Mouse (Mus musculus) stomach, postnatal 0 days (tissue): ENCODE measurements around the gene Rpl26. TPM values are rescaled to one million over a fixed set of nuclear protein-coding genes. Genes with fewer than 3 reads are reported as not detected.

ENCODE experiments used
- ATAC-seq: fragments of 200-750 bp; cut with Nextera tagmentation; 2 replicates; pipeline ENCODE4 v1.8.0; 2017; ENCODE audit not compliant: low FRiP score, low TSS enrichment
- DNase-seq: peaks from one replicate; pipeline ENCODE4 v3.0.0-alpha.2; 2016; ENCODE audit warnings: low spot score
- H3K27ac ChIP-seq: fragments of 300-500 bp; sonication (generic); replicated peaks from 2 replicates; pipeline ENCODE4 v1.5.1; 2014; ENCODE audit warnings: mild to moderate bottlenecking, control low read depth
- H3K27me3 ChIP-seq: fragments of 300-500 bp; sonication (generic); 2 replicates; pipeline ENCODE4 v1.6.1; 2014; ENCODE audit warnings: low read length; ENCODE audit not compliant: control insufficient read depth, insufficient read depth
- H3K36me3 ChIP-seq: fragments of 300-500 bp; sonication (generic); 2 replicates; pipeline ENCODE4 v1.6.1; 2014; ENCODE audit warnings: low read length, mixed read lengths; ENCODE audit not compliant: control insufficient read depth, insufficient read depth
- H3K4me1 ChIP-seq: fragments of 300-500 bp; sonication (generic); replicated peaks from 2 replicates; pipeline ENCODE4 v1.6.1; 2014; ENCODE audit warnings: antibody characterized with exemption; ENCODE audit not compliant: control insufficient read depth, insufficient read depth
- H3K4me2 ChIP-seq: fragments of 300-500 bp; sonication (generic); replicated peaks from 2 replicates; pipeline ENCODE4 v1.6.1; 2014; ENCODE audit warnings: low read depth, mild to moderate bottlenecking, control low read depth, moderate library complexity
- H3K4me3 ChIP-seq: fragments of 300-500 bp; sonication (generic); 2 replicates; pipeline ENCODE4 v1.5.1; 2014; ENCODE audit warnings: low read depth, low read length, control low read depth
- H3K9ac ChIP-seq: fragments of 300-500 bp; sonication (generic); 2 replicates; pipeline ENCODE4 v1.6.1; 2014; ENCODE audit warnings: mild to moderate bottlenecking, low read length, control low read depth, mixed read lengths
- H3K9me3 ChIP-seq: fragments of 300-500 bp; sonication (generic); 2 replicates; pipeline ENCODE4 v1.6.1; 2016; ENCODE audit warnings: low read length; ENCODE audit not compliant: control insufficient read depth
- CTCF ChIP-seq: IDR thresholded peaks from 2 replicates; pipeline ENCODE4 v1.5.1; 2016; ENCODE audit warnings: antibody characterized with exemption, low read depth, mild to moderate bottlenecking, moderate library complexity
- EP300 ChIP-seq: optimal IDR thresholded peaks from 2 replicates; pipeline ENCODE3; 2016; ENCODE audit warnings: antibody characterized with exemption
- WGBS: fragments of 180-500 bp; shearing (Covaris S2); extraction: QIAGEN DNeasy Blood & Tissue Kit; methylation state at CpG from one replicate; pipeline ENCODE4 v1.1.7; 2014; 5-methylcytosine and 5-hydroxymethylcytosine counted together
- polyA plus RNA-seq: library from polyadenylated mRNA; unstranded; fragments of >200 nt; fragmentation: Nextera tagmentation; extraction: Ambion mirVana; gene quantifications from 2 replicates; pipeline ENCODE4 v1.2.1, GENCODE M21; 2015

The Rpl26 gene
- polyA plus RNA-seq, 1 experiment from 2014 or later: 899 TPM

DNA sequence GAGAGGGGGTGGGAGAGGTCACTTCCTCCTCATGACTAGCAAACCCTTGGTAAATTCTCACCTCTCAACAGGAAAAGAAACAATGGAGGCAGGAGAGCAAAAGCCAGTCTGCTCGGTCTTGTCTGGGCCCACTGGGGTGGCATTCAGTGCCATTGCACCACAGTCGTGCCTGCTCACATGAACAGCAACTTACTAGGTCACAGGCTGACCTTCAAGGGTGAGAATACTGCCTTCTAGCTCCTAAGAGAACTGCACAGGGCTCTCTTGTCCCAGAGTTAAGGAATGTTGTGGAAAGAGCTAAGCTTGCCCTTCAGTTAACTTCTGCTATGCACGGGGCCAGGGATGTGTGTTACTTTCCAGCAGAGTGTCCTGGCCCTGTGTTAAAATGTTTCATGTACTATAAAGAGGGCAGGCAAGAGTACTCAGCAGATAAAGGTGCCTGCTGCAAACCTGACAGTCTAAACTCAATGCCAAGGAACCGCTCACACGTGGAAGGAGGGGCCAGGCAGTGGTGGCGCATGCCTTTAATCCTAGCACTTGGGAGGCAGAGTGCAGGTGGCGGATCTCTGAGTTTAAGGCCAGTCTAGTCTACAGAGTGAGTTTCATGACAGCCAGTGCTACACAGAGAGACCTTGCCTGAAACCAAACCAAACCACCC is 7.6 kb downstream of the Rpl26 start:
- WGBS: 36% methylated on average over 7 of the region's 7 CpGs
- H3K4me3 ChIP-seq: no peak overlapping the region
- ATAC-seq (no peak), DNase-seq (peak; percentile 36)
- H3K9ac ChIP-seq: no peak overlapping the region
- no peak for TF ChIP-seq CTCF
- TF ChIP-seq EP300: no peak
- H3K27ac ChIP-seq: no peak overlapping the region
- peaks cover 2% of the 10 kb centered on the region; the same call in 1 of the 2 replicates for H3K36me3 ChIP-seq
- no peak overlapping the region for H3K4me2 ChIP-seq
- no peaks in the 10 kb centered on the region for H3K27me3 ChIP-seq
- H3K4me1 ChIP-seq: no peaks in the 10 kb centered on the region
- H3K9me3 ChIP-seq: no peaks in the 10 kb centered on the region

DNA sequence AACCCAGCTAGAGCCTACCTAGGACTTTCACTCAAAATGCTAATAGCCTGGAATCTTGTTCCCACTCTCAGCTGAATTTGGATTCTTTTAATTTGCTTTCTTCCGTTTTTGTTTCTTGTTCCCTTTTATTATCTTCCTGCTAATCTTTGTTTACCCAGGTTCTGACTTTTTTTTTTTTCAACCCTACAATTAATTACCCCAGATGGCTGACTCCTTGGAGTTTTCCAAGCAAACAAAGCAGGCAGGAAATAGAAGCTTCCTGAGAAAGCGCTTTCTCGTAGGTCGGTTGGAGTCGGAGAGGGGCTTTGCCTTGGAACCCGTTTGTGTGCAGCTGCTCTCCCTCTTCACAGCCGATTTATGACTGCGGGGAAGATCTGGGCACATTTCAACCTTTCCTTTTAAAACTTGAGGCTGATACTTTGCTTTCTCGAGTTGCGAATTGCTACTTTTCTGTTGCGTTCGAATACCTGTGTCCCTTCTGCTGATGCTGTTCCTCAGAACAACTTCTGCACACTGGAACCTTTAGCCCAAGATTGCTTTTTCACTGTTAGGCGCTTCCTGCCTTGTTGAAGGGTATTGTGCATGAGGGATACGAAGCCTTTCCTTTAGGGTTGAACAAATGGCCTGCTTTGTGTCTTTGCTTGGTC is 10.3 kb downstream of the Rpl26 start:
- Histone ChIP-seq H3K36me3 (0 out of 2 replicates have a peak, but pooled peaks cover 2% of the 10 kb centered on the region), H3K27me3 (no peaks in the 10 kb centered on the region), H3K4me2 (no peak overlapping the region), H3K9ac (no peak overlapping the region), H3K4me1 (no peaks in the 10 kb centered on the region), H3K27ac (0 out of 2 replicates have a peak overlapping the region, but pooled peaks have one; percentile 35), H3K4me3 (no peak overlapping the region), H3K9me3 (no peaks in the 10 kb centered on the region)
- WGBS: 26% methylated on average over 14 of the region's 14 CpGs
- DNase-seq (no peak), ATAC-seq (no peak)
- TF ChIP-seq EP300: no peak
- no peak for TF ChIP-seq CTCF

DNA sequence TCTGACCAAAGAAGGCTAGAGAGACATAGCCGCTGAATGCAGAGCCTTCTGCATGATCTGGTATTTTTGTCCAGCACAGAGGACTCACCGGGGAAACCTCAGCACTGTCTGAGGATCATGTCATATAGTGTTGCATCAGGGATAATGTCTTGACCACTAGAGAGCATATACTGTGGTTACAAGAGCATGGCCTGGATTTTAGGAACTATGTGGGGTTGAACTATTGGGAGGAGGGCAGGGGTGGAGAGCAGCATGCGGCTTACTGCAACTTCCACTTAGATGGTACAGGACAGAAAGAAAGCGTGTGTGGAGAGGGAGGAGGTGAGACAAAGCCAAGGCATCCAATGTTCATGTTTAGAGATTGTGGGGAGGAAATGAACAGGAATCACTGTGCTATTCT is 13.2 kb downstream of the Rpl26 start:
- Histone ChIP-seq H3K4me3 (no peak overlapping the region), H3K4me1 (no peaks in the 10 kb centered on the region), H3K27ac (no peak overlapping the region), H3K4me2 (no peak overlapping the region), H3K27me3 (no peaks in the 10 kb centered on the region), H3K36me3 (no peaks in the 10 kb centered on the region), H3K9ac (no peak overlapping the region), H3K9me3 (no peaks in the 10 kb centered on the region)
- WGBS: 89% methylated on average over 4 of the region's 4 CpGs
- no peak for TF ChIP-seq EP300
- no peak for TF ChIP-seq CTCF
- ATAC-seq (no peak), DNase-seq (no peak)

GRCm38 (mm10) chr11:68923191-68923590 is 21.8 kb downstream of the Rpl26 start:
- 69% methylated on average over 3 of the region's 3 CpGs for WGBS

DNA sequence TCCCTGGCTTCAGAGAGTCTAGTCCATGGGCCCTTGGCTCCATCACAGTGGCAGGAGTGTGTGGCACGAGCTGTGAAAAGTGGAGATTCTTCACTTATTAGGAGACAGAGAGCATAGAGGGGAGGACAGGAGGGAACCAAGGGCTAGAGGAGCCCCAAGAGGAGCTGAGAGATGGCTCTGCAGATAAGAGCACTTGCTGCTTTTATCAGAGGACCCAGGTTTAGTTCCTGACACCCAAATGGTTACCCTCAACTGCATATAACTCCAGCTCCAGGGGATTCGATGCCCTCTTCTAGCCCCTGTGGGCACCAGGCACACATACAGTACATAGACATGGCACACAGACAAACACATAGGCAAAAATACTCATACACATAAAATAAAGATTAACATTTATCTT is 23.4 kb downstream of the Rpl26 start:
- Histone ChIP-seq H3K4me3 (no peak overlapping the region), H3K4me1 (no peaks in the 10 kb centered on the region), H3K36me3 (no peaks in the 10 kb centered on the region), H3K9me3 (no peaks in the 10 kb centered on the region), H3K9ac (no peak overlapping the region), H3K4me2 (no peak overlapping the region), H3K27ac (no peak overlapping the region), H3K27me3 (no peaks in the 10 kb centered on the region)
- ATAC-seq (no peak), DNase-seq (no peak)
- no peak for TF ChIP-seq EP300
- no peak for TF ChIP-seq CTCF
- 85% methylated on average over 2 of the region's 2 CpGs for WGBS

More at GRCm38 (mm10) chr11:68923191-68923590, 21.8 kb downstream of the Rpl26 start:
- H3K4me3 ChIP-seq: no peak overlapping the region
- no peak overlapping the region for H3K4me2 ChIP-seq
- H3K9ac ChIP-seq: no peak overlapping the region
- no peak for TF ChIP-seq EP300
- no peak for TF ChIP-seq CTCF
- H3K27ac ChIP-seq: no peak overlapping the region
- H3K36me3 ChIP-seq: no peaks in the 10 kb centered on the region
- DNase-seq: no peak
- H3K4me1 ChIP-seq: no peaks in the 10 kb centered on the region
- no peaks in the 10 kb centered on the region for H3K9me3 ChIP-seq
- no peaks in the 10 kb centered on the region for H3K27me3 ChIP-seq
- no peak for ATAC-seq

DNA sequence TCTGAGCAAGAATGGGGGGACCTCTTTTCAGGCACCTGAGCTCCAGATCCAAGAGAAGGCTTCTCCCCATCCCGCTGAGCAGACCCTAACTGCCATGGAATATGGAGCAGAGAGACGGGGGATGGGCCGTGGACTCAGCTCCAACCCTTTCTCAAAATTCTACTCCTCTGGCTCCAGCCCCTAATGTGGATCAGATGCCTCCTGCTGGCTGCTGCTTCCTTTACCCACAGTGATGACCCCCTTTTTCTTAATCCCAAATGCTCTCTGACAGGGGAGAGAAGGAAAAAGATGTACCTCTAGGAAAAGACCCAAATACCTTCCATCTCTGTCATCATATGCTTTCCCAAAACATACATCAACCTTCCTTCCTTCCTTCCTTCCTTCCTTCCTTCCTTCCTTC is 25.6 kb downstream of the Rpl26 start, which contains the start of gene Odf4:
Gene Odf4, minus strand, starts transcription at position 101 of the 400 bp plus-strand sequence.
- DNase-seq (no peak), ATAC-seq (no peak)
- Histone ChIP-seq H3K36me3 (no peaks in the 10 kb centered on the region), H3K9ac (no peak within 1 kb of the TSS), H3K4me2 (no peak within 1 kb of the TSS), H3K27ac (no peak within 1 kb of the TSS), H3K27me3 (no peaks in the 10 kb centered on the region), H3K4me1 (no peaks in the 10 kb centered on the region), H3K4me3 (no peak within 1 kb of the TSS), H3K9me3 (no peaks in the 10 kb centered on the region)
- TF ChIP-seq EP300 (no peak), CTCF (no peak)
- WGBS: 92% methylated on average over 3 of the region's 3 CpGs
